Mouse (Mus musculus): Measurements from ENCODE around the gene Vdac1. TPM values are rescaled to one million over a fixed set of nuclear protein-coding genes. Genes with fewer than 3 reads are reported as not detected.
A peak's percentile ranks its signal among the peaks of the same experiment; 100 is the strongest.
"Not testable (repeated sequence)": the region's sequence is repeated elsewhere in the genome, so short reads cannot be mapped to it uniquely, and the experiment has no call there.

Gene Vdac1
- polyA plus RNA-seq, 1 experiment from 2014 or later: 423 TPM

DNA sequence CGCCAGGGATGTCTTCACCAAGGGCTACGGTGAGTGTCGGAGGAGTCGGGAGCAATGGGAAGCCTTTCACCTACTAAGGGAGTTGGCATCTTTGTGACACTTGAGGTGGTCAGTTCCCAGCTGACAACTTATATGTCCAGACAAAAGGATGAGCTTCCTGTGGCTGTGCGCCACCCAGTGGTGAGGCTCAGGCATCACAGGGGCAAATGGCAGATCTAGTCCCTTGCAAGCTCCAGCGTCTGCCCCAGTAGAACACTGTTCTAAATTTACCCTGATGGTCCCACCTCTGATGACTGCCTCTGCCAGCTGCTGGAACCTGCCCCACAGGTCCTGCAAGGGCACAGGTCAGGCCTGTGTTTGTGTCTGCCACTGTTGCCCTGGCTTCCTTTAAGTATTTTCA, 13.7 kb downstream of the Vdac1 start:
- peaks cover 54% of the 10 kb centered on the region for H3K36me3 ChIP-seq
- 58% methylated on average over 6 of the region's 6 CpGs for WGBS
- H3K9me3 ChIP-seq (replicated peaks): no peaks in the 10 kb centered on the region
- H3K9ac ChIP-seq: no peak overlapping the region
- peaks cover 37% of the 10 kb centered on the region for H3K4me1 ChIP-seq (replicated peaks)
- no peak overlapping the region for H3K4me3 ChIP-seq
- no peak overlapping the region for H3K4me2 ChIP-seq
- no peak for ATAC-seq (ENCODE audit: insufficient number of reproducible peaks, low FRiP score)
- H3K27ac ChIP-seq (ENCODE audit: poor library complexity, severe bottlenecking): no peak overlapping the region
- no peaks in the 10 kb centered on the region for H3K27me3 ChIP-seq (replicated peaks)

DNA sequence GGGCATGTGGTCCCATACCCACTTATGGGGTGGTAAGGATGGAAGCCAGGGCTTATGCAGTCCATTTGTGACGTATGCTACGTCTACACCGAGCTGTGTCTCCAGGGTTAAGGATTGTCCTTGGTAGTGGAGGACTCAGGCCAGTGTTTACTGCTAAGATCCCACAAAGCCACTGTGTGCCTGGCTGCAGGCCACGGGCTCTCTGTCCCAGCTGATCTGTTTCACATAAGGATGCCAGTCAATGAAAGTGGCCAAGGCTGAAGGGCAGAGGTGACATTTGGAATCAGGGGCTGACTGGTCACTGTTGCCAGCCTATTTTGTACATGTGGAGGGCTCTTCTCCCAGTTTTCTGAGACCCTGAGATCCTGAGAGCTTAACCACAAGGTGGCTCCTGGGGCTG, 16.9 kb downstream of the Vdac1 start:
- no peaks in the 10 kb centered on the region for H3K27me3 ChIP-seq (replicated peaks)
- no peak overlapping the region for H3K4me3 ChIP-seq
- ATAC-seq (ENCODE audit: insufficient number of reproducible peaks, low FRiP score): no peak
- peaks cover 14% of the 10 kb centered on the region for H3K4me1 ChIP-seq (replicated peaks)
- H3K9ac ChIP-seq: no peak overlapping the region
- H3K9me3 ChIP-seq (replicated peaks): no peaks in the 10 kb centered on the region
- H3K36me3 ChIP-seq: peaks cover 80% of the 10 kb centered on the region
- no peak overlapping the region for H3K4me2 ChIP-seq
- WGBS: 79% methylated on average over 4 of the region's 4 CpGs
- H3K27ac ChIP-seq (ENCODE audit: poor library complexity, severe bottlenecking): no peak overlapping the region

DNA sequence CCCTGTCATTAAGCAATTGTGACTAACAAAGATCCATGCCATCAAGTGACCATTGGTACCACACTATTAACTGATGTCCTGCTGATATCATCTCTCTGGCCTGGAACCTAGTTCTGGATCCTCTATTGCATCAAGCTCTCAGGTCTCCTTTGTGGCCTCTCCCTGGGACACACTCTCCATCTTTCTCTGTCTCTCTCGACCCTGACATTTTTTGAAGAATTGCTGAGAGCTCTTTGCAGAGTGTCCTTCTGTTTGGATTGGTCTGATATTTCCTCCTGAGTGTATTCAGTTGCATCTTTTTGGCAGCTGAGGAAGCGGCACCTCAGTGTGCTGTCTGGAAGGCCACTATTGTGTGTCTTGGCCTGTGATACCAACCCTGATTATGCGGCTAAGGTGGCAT, 18.6 kb downstream of the Vdac1 start:
- ATAC-seq (ENCODE audit: insufficient number of reproducible peaks, low FRiP score): no peak
- Histone ChIP-seq H3K4me3 (no peak overlapping the region), H3K27ac (ENCODE audit: poor library complexity, severe bottlenecking) (no peak overlapping the region), H3K27me3 (replicated peaks) (no peaks in the 10 kb centered on the region), H3K9ac (no peak overlapping the region), H3K9me3 (replicated peaks) (no peaks in the 10 kb centered on the region), H3K4me2 (no peak overlapping the region), H3K4me1 (replicated peaks) (peaks cover 9% of the 10 kb centered on the region), H3K36me3 (peaks cover 94% of the 10 kb centered on the region)
- WGBS: 84% methylated on average over 3 of the region's 3 CpGs

DNA sequence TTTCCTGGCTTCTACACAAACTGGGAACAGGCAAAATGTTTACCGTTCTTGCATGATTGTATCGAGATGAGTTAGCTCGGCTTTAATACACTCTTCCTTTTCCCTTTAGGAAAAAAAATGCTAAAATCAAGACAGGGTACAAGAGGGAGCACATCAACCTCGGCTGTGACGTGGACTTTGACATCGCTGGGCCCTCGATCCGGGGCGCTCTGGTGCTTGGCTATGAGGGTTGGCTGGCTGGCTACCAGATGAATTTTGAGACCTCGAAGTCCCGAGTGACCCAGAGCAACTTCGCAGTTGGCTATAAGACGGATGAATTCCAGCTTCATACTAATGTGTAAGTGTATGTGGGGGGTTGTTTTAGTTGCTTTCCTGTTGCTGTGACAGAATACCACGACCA, 23.1 kb downstream of the Vdac1 start:
- no peaks in the 10 kb centered on the region for H3K9me3 ChIP-seq (replicated peaks)
- no peak overlapping the region for H3K27ac ChIP-seq (ENCODE audit: poor library complexity, severe bottlenecking)
- peaks cover 7% of the 10 kb centered on the region for H3K4me1 ChIP-seq (replicated peaks)
- ATAC-seq (ENCODE audit: insufficient number of reproducible peaks, low FRiP score): no peak
- no peaks in the 10 kb centered on the region for H3K27me3 ChIP-seq (replicated peaks)
- peaks cover 96% of the 10 kb centered on the region for H3K36me3 ChIP-seq
- no peak overlapping the region for H3K4me3 ChIP-seq
- no peak overlapping the region for H3K4me2 ChIP-seq
- H3K9ac ChIP-seq: no peak overlapping the region
- WGBS: 96% methylated on average over 14 of the region's 14 CpGs

DNA sequence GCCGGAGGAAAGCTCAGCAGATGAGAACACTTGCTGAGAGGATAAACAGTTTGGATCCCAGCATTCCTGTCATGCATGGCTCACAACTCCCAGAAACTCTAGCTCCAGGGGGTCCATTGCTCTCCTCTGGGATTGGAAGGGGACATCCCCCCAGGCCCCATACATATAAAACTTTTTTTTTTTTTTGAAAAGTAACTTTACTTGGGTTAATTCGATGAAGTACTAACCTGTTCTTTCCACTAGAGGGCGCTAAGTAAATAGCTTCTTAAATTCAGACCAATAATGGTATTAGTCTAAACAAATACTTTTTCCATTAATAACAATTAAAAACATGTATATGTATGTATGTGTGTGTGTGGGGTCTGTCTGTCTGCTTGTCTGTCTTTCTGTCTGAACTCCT, 24.0 kb downstream of the Vdac1 start:
- H3K4me3 ChIP-seq: no peak overlapping the region
- no peak overlapping the region for H3K4me2 ChIP-seq
- H3K36me3 ChIP-seq: peaks cover 94% of the 10 kb centered on the region
- no peaks in the 10 kb centered on the region for H3K9me3 ChIP-seq (replicated peaks)
- no peak; the same call in 1 of the 2 replicates for ATAC-seq (ENCODE audit: insufficient number of reproducible peaks, low FRiP score)
- no peak overlapping the region for H3K27ac ChIP-seq (ENCODE audit: poor library complexity, severe bottlenecking)
- H3K9ac ChIP-seq: no peak overlapping the region
- 60% methylated on average over 3 of the region's 3 CpGs for WGBS
- no peaks in the 10 kb centered on the region for H3K27me3 ChIP-seq (replicated peaks)
- H3K4me1 ChIP-seq (replicated peaks): peaks cover 7% of the 10 kb centered on the region

DNA sequence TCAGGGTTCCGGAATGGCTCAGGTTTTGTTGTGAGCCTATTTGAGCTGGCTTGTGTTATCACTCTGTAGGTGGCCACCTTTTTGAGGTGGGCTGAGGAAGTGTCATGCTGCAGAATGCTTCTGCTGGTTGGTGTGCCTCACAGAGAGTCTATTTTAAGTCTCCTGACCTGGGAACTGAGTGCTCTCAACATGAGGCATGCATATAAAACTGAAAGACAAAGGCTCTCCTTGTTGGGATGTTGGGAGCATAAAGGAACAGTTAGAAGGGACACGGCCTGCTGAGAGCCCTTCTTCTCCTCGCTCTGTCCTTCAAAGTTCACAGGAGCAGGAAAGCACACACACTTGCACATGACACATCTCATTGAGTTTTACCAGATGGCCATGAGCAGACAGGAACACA, 26.2 kb downstream of the Vdac1 start:
- Histone ChIP-seq H3K4me2 (no peak overlapping the region), H3K4me3 (no peak overlapping the region), H3K9ac (no peak overlapping the region), H3K27me3 (replicated peaks) (no peaks in the 10 kb centered on the region), H3K9me3 (replicated peaks) (no peaks in the 10 kb centered on the region), H3K36me3 (peaks cover 81% of the 10 kb centered on the region), H3K27ac (ENCODE audit: poor library complexity, severe bottlenecking) (0 out of 2 replicates have a peak overlapping the region, but pooled peaks have one; percentile 25), H3K4me1 (replicated peaks) (peaks cover 7% of the 10 kb centered on the region)
- no peak for ATAC-seq (ENCODE audit: insufficient number of reproducible peaks, low FRiP score)
- 68% methylated on average over 3 of the region's 3 CpGs for WGBS

DNA sequence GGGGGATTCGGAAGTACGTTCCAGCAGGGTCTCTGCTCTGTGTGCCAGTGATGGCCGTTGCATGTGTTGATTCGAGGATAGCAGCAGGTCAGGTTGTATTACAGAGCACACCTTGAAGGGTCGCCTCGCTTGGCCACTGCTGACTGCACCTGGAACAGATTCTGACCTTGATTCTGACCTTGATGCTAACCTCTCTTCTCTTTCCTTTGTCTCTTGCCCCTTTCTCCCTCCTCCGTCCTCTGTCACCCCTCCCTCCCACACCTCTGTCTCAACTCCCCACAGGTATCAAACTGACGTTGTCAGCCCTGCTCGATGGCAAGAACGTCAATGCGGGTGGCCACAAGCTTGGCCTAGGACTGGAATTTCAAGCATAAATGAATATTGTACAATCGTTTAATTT, 27.5 kb downstream of the Vdac1 start:
- 91% methylated on average over 12 of the region's 12 CpGs for WGBS

DNA sequence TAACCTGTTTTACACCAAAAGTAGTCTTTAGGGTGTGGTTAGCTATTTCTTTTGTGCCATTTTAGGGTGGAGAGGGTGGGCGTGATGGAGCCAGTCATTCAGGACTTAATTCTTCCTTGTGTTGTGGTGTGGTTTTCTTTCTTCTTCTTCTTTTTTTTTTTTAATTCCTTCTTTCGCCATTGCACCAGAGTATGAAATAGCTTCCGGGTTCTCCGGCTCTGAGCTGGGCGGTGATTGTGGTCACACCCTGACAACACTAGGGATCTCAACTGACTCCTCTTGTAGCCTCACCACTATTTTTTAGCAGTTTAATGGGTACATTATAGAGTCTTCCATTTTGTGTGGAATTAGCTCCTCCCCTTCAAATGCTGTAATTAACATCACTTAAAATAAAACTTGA, 28.3 kb downstream of the Vdac1 start:
- not testable (repeated sequence) for H3K27ac ChIP-seq (ENCODE audit: poor library complexity, severe bottlenecking); H3K4me1 ChIP-seq (replicated peaks); H3K4me2 ChIP-seq; H3K4me3 ChIP-seq; ATAC-seq (ENCODE audit: insufficient number of reproducible peaks, low FRiP score); H3K27me3 ChIP-seq (replicated peaks); H3K9ac ChIP-seq; H3K9me3 ChIP-seq (replicated peaks)
- H3K36me3 ChIP-seq: peaks cover 62% of the 10 kb centered on the region
- 92% methylated on average over 5 of the region's 5 CpGs for WGBS

More for the DNA sequence above, 27.5 kb downstream of the Vdac1 start:
- Histone ChIP-seq H3K4me2 (no peak overlapping the region), H3K9me3 (replicated peaks) (no peaks in the 10 kb centered on the region), H3K9ac (no peak overlapping the region), H3K4me1 (replicated peaks) (peaks cover 7% of the 10 kb centered on the region), H3K4me3 (no peak overlapping the region), H3K36me3 (peaks cover 70% of the 10 kb centered on the region), H3K27me3 (replicated peaks) (no peaks in the 10 kb centered on the region), H3K27ac (ENCODE audit: poor library complexity, severe bottlenecking) (no peak overlapping the region)
- ATAC-seq (ENCODE audit: insufficient number of reproducible peaks, low FRiP score): no peak

DNA sequence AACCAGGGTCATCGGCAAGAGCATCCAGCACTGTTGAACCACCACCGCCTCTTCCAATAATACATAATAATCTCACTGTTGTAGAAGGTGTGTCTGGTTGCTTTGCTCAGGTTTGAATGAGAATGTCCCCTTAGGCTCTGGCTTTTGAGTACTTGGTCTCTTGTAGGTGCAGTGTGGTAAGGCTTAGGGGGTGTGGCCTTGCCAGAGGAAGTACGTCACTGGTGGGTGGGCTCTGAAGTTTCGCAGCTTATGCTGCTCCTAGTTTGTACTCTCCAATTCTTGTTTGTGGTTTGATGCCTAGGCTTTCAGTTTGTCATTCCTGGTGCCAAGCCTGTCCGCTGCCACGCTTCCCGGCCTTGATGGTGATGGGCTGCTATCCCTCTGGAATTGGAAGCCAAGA, 29.3 kb downstream of the Vdac1 start:
- Histone ChIP-seq H3K4me3 (no peak overlapping the region), H3K9ac (no peak overlapping the region), H3K36me3 (peaks cover 53% of the 10 kb centered on the region), H3K4me1 (replicated peaks) (peaks cover 7% of the 10 kb centered on the region), H3K27me3 (replicated peaks) (no peaks in the 10 kb centered on the region), H3K9me3 (replicated peaks) (no peaks in the 10 kb centered on the region), H3K27ac (ENCODE audit: poor library complexity, severe bottlenecking) (no peak overlapping the region), H3K4me2 (no peak overlapping the region)
- ATAC-seq (ENCODE audit: insufficient number of reproducible peaks, low FRiP score): no peak
- 94% methylated on average over 7 of the region's 7 CpGs for WGBS

DNA sequence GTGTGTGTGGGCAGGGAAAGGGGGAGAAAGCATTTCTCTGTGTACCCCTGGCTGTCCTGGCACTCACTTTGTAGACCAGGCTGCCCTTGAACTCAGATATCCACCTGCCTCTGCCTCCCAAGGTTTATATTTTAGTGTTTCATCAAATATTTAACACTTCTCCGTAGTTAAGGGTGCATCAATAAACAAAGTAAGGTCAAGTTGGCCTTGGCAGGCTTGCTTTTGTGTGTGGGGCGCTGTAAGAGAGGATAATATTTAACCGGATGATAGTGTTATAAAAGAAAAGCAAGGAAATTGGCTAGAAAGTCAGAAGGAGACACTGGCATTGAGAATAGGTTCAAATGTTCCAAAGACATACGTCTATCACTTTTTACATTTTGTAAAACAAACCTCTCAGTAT, 33.8 kb downstream of the Vdac1 start:
- no peak overlapping the region for H3K4me2 ChIP-seq
- no peak overlapping the region for H3K27ac ChIP-seq (ENCODE audit: poor library complexity, severe bottlenecking)
- H3K4me1 ChIP-seq (replicated peaks): peaks cover 3% of the 10 kb centered on the region; the same call in 1 of the 2 replicates
- H3K4me3 ChIP-seq: no peak overlapping the region
- H3K9ac ChIP-seq: no peak overlapping the region
- H3K9me3 ChIP-seq (replicated peaks): 0 out of 2 replicates have a peak, but pooled peaks cover 2% of the 10 kb centered on the region
- peaks cover 15% of the 10 kb centered on the region for H3K36me3 ChIP-seq
- H3K27me3 ChIP-seq (replicated peaks): no peaks in the 10 kb centered on the region
- ATAC-seq (ENCODE audit: insufficient number of reproducible peaks, low FRiP score): no peak
- WGBS: 78% methylated on average over 4 of the region's 4 CpGs

DNA sequence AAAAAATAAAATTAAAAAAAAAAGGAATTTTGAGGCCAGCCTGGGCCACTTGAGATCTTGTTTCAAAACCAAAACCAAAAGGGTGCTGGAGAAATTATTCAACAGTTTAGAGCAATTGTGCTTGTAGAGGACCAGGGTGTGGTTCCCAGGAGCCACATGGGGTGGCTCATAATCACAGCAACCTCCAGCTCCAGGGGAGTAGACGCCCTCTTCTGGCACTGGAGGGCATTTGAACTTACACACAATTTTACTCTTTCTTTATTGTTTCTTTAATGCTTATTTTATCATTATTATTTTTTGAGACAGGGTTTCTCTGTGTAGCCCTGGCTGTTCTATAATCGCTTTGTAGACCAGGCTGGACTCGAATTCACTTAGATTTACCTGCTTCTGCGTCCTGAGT, 34.7 kb downstream of the Vdac1 start:
- 30% methylated on average over 4 of the region's 4 CpGs for WGBS
- 0 out of 2 replicates have a peak, but pooled peaks cover 2% of the 10 kb centered on the region for H3K9me3 ChIP-seq (replicated peaks)
- peaks cover 6% of the 10 kb centered on the region for H3K36me3 ChIP-seq
- no peak overlapping the region for H3K9ac ChIP-seq
- ATAC-seq (ENCODE audit: insufficient number of reproducible peaks, low FRiP score): no peak
- peaks cover 4% of the 10 kb centered on the region for H3K4me1 ChIP-seq (replicated peaks)
- H3K4me3 ChIP-seq: no peak overlapping the region
- no peaks in the 10 kb centered on the region for H3K27me3 ChIP-seq (replicated peaks)
- peak overlapping the region; percentile 83; the same call in 1 of the 2 replicates for H3K4me2 ChIP-seq
- no peak overlapping the region for H3K27ac ChIP-seq (ENCODE audit: poor library complexity, severe bottlenecking)

DNA sequence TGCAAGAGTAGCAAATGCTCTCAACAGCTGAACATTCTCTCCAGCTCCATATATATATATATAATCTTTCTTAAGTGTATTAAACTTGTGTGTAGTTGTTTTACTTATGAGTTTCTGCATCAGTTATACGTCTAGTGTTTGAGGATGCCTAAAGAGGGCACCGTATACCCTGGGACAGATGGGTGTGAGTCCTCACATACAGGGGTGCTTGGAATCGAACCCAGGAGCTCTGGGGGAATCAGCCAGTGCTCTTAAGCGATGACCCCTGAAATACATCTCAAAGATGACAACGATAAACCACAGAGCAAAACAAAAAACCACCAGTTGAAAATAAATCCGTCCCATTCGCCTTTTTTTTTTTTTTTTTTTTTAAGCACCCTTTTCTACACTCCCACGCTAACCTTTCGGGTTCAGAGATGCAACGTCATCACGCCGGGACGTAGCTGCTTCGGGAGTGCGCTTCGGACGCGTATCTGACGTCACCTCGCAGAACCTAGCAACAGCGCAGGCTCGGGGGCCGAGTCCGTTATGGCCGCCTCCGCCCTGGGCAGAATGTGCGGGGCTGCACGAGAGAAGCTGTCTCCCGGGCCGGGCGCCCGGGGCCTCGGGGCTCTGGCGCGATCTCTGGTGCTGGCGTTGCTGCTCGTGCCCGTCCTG, 35.4 kb downstream of the Vdac1 start, which contains the start of gene 9530068E07Rik:
Gene 9530068E07Rik (plus strand): TSS at position 489 of the 657 bp plus-strand sequence.
- H3K4me1 ChIP-seq (replicated peaks): peaks cover 11% of the 10 kb centered on the region
- 2% methylated on average over 38 of the region's 38 CpGs for WGBS
- 0 out of 2 replicates have a peak, but pooled peaks cover 2% of the 10 kb centered on the region for H3K9me3 ChIP-seq (replicated peaks)
- H3K36me3 ChIP-seq: peaks cover 4% of the 10 kb centered on the region
- H3K27me3 ChIP-seq (replicated peaks): no peaks in the 10 kb centered on the region
- peak within 1 kb of the TSS; percentile 83 for H3K4me3 ChIP-seq
- peak within 1 kb of the TSS; percentile 83 for H3K4me2 ChIP-seq
- peak; percentile 94 for ATAC-seq (ENCODE audit: insufficient number of reproducible peaks, low FRiP score)
- peak within 1 kb of the TSS; percentile 89 for H3K9ac ChIP-seq
- peak within 1 kb of the TSS; percentile 94 for H3K27ac ChIP-seq (ENCODE audit: poor library complexity, severe bottlenecking)
